Mouse (Mus musculus): ENCODE measurements at regions not wholly inside any gene's neighbourhood (a gene's known extent, or its start where the extent isn't known, plus 50 kb on each side); places are given as distances from the start of the nearest gene placed in this dataset.

DNA sequence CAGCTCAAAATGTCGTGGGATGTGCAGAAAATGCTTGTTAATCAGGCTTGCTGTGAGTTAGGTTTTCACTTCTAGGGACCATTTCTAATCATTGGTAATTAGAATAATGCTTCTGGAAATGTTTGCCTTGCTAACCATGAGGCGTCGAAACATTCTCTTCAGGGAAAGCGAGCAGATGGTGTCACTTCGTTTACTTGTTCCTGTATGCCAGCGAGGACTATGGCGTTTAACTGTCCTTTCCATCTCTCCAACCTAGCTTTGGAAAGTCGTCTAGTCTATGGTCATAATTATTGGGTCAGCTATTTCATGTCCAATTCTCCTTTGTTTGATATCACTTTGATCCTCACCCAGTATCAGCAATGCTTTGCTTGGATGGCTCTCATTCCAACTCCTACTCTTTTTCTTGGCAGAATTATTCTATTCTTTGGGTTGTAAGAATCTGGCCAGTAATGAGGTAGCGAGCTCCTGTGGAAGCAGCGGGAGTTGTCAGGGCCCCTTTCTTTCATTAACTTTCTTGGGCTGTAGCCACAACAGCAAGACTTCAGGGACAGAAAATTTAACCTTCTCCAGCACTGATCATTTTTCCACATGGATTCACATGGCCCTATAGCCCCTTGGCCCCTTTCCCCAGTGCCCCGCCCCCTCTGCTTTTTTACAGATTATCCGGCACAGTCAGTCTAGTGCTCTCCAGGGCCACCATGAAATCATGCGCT lies 374.0 kb upstream of the Plscr5 start:
- no peak for DNase-seq

GRCm38 (mm10) chr9:91803372-91803961 lies 389.3 kb upstream of the Plscr5 start:
- DNase-seq = no peak

DNA sequence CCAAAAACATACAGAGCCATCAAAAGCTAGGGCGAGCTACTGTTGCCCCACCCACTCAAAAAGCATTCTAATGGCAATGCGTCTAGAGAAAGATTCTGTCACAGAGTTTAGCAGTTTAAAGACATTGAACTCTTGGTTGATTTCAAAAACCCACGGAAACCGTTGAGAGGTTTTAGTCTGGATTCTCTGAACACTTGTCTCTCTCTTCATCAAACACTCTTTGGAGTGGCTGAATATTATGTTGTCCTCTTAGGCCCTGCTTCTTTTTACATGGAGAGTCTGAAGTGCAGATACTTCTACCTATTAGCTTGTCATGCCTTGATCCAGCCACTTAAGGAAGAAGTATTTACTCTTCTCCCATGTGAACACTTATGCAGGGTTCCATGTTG lies 393.9 kb upstream of the Plscr5 start:
- DNase-seq = no peak

GRCm38 (mm10) chr9:91798171-91798836 lies 394.4 kb upstream of the Plscr5 start:
- DNase-seq = peak; percentile 82

DNA sequence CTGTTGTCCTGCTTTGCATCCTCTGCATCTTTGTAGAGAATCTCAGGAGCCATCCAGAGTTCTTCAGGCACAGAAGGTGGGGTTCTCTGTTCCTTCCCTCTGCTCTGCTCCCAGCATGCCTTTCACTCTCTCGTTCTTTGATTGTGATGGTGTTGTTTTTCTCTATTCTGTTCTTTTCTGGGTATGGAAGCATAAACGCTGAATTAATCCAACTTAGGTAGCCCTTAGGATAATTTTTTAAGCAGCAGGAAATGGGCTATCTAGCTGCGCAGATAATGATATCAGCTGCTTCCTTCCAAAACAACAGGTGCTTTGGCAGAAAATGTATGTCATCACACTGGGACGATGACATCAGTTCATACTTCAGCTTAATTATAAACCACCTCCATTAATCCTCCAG lies 395.8 kb upstream of the Plscr5 start:
- DNase-seq = peak; percentile 56

DNA sequence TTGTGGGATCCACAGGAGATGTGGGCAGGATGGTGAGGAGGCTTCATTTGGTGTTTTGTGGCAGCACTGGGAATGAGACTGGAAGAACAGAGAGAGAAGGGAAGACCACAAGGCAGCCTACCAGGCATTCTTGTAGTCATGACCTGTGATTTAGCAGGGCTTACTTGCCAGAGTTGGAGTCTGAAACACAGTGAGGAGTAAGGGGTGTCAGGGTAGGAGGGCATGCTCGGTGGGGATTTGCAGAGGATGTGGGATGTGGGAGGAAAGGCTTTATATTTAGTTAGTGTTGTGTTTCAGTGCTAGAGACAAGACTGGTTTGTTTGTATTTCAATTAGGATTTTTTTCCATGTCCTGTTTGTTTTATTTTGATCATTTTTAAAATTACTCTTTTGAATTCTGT lies 387.3 kb upstream of the Zic1 start:
- DNase-seq = no peak

DNA sequence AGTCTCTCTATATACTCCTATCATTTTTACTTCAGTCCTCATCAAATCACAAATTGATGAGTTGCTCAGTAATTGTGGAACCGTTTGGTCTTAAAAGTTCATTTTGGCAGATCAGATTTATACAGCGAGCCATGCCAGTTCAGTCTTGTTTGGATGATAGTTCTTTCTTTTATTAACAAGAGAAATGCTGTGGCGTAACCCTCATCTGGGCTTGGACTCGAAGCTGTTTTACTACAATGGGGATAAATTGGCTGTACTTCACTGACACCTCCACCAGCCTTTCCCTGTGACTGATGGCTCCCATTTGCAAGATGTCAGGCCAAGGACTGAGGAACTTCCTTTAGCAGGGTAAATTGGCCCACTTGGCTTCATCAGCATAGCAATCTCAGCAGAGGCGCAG lies 345.5 kb upstream of the Zic1 start:
- DNase-seq = no peak

- DNase-seq = no peak
Measured at GRCm38 (mm10) chr9:91680859-91681258, 315.2 kb upstream of the Zic1 start.

GRCm38 (mm10) chr9:91666667-91667066 lies 301.1 kb upstream of the Zic1 start:
- DNase-seq = no peak

- DNase-seq = no peak
Measured at GRCm38 (mm10) chr9:91660089-91660488, 294.5 kb upstream of the Zic1 start.

DNA sequence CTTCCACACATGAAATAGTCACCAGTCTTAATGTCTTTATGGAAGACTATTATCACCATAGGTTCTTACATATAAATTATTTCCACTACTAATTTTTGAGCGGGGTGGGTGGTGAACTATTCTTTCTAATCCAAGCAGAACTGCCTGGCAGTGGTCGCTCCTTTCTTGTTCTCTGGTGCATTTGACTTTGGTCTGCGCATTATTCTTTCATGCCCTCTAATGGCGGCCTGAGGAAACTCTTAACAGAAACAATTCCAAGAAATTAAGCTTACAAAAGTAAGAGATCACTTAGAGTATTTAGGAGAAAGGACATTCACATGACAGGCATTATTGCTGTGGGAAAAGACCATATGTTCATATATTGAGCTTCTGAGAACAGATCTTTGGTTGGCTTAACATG lies 288.5 kb upstream of the Zic1 start:
- DNase-seq = no peak

DNA sequence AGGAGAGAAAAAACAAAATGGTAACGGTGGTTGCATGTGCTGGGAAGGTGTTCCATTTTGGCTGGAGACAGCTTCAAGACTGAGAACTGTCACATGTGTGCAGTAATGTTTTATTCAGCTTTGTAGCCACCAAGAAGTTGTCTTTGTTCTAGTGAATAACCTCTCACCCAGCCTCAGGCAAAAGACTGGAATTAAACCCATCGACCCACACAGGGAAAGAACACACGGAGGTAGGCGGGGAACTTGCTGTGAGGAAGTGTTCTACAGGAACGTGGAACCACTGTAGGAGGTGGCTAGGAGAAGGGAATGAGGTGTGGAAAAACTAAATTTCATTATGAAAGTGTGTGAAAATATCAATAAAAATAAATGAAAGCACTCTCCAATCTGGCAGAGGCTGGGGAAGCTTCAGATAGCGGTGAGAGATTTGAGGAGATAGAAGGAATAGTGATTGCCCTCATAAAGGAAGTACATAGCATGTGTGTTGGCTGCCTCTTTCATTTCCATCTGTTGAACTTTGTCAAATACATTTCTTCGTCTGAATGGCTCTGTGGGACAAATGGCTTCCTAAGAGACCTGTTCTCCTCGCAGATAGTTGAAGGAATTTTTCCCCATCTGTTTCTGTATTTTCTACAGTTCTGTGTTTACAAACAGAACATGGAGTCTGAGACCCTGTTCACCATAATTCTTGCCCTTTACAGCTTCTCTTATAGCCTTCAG lies 286.9 kb upstream of the Zic1 start:
- DNase-seq = no peak

GRCm38 (mm10) chr9:91610401-91610800 lies 244.8 kb upstream of the Zic1 start:
- no peak for DNase-seq

- no peak for DNase-seq
Measured at GRCm38 (mm10) chr9:91609457-91610166, 244.0 kb upstream of the Zic1 start.

GRCm38 (mm10) chr9:91601740-91602139 lies 236.1 kb upstream of the Zic1 start:
- no peak for DNase-seq

- DNase-seq = no peak
Measured at GRCm38 (mm10) chr9:91591915-91592314, 226.3 kb upstream of the Zic1 start.

- DNase-seq = peak; percentile 23
Measured at GRCm38 (mm10) chr9:91588756-91589155, 223.1 kb upstream of the Zic1 start.

GRCm38 (mm10) chr9:91587861-91588260 lies 222.3 kb upstream of the Zic1 start:
- no peak for DNase-seq

- DNase-seq = no peak
Measured at GRCm38 (mm10) chr9:91587271-91587670, 221.7 kb upstream of the Zic1 start.

- DNase-seq = no peak
Measured at GRCm38 (mm10) chr9:91586635-91587034, 221.0 kb upstream of the Zic1 start.

- DNase-seq = no peak
Measured at GRCm38 (mm10) chr9:91574156-91574555, 208.5 kb upstream of the Zic1 start.

DNA sequence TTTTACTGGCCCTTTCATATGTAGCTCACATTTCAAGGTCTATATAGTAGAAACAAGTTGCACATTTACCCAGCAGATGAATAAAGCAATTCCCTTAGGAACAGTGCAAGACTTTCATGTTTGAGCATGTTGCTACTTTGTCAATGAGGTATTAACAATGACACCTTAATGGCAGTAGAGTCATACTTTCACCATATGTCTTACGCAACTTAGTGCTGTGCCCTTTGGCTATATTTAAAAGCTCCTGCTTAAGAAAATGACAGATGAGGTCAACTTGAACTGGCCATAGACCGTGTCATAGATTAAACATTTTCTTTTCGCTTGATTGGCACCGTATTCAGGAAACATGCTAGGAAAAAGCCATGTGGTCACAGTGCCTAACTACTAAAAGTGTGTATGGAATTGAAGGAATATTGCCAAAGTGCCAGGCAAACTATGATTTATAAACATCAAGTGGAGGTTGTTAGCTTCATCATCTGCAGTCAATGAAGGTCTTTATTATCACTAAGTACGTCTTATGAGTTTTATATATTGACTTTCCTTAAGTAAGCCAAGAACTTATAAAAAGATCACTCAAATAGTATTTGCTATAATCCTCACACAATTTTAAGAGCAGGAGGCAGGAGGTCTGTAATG lies 200.5 kb upstream of the Zic1 start:
- DNase-seq = no peak

DNA sequence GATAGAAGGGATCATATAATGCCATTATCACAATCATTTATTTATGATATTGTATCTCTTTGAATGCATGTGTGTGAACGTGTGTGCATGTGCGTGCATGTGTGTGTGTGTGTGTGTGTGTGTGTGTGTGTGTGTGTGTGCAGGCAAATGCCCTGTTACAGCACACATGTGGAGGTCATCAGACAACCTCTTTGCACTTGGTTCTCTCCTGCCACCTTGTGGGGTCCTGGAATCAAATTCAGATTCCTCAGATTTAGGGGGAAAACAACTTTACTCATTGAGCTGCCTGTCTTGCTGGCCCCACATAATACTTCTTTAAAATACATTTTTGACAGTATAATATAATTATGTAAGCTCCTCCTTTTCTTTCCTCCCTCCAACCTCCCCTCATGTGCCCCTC lies 195.7 kb upstream of the Zic1 start:
- DNase-seq = no peak
